Mouse (Mus musculus) left cerebral cortex, adult 9 months (tissue): ENCODE measurements around the gene M1ap.

ENCODE experiments used
- DNase-seq, 2 experiments: peaks; one replicate each; pipeline ENCODE4 v3.0.0; 2022; ENCODE audit warnings: low spot score in 2 of 2

Gene M1ap

DNA sequence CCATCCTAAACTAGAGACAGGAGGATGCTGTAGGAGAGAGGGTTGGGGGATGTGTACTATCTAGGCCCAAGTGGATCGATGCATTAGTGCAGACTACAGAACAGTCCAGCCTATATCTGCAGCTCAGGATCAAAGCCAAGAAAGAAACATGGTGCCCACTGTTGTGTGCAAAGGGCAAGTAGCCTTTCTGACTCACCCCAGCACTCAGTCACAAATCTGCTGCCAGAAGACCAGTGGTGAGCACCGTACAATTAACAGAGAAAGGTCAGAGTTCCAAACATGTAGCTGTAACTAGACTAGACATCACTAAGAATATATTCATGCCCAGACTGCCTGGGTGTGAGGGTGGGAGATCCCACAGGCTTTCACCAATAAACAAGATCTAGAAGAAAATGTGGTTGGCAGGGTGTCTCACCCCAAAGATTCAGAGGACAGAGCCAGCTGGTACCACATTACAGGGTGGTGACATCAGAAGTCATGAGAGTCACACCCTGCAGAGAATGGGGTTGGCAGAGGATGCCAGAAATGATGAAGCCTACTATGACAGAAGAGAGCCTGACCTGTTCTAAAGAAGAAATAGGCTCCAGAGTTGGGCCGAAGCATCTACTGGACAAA lies 12.0 kb upstream of the M1ap start:
- DNase-seq: no peak

DNA sequence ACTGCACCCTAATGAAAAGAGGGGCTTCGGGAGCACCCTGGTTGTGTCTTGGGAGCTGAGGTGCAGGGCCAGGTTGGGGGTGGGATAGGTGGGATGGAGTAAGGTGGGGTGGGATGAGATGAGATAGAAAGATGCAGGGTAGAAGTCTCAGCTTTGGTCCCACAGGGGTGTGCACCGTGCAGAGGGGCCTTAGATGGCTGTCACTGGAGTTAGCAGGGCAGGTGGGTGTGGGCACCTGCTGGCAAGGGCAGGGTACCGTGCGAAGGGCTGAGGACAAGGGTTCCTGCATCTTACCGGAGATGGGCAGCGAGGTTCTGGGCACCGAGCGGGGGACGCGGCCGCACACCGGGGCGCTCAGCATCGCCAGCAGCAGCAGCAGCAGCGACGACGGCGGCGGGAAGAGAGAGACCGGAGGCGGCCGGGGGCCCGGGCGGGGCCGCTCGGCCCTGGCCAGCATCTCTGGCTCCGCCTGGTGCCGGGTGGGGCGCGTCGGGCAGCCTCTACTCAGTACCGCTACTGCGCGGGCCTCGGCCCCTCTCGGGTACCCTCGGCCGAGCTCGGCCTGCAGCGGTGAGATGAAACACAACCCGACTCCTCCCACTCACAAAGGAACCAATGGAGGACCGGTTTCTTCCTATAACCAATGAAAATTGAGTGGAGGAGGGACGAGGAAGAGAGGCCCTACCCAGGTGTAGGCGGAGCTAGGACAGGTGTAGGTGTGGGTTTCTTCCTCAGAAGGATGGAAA lies 7.4 kb upstream of the M1ap start, which contains the start of gene Sema4f:
Gene Sema4f, minus strand, starts transcription at position 603 of the 746 bp plus-strand sequence.
- peak; percentile 82 to 83 for DNase-seq

- DNase-seq: no peak
Observed at GRCm38 (mm10) chr6:82940765-82941164, 5.9 kb upstream of the M1ap start.

DNA sequence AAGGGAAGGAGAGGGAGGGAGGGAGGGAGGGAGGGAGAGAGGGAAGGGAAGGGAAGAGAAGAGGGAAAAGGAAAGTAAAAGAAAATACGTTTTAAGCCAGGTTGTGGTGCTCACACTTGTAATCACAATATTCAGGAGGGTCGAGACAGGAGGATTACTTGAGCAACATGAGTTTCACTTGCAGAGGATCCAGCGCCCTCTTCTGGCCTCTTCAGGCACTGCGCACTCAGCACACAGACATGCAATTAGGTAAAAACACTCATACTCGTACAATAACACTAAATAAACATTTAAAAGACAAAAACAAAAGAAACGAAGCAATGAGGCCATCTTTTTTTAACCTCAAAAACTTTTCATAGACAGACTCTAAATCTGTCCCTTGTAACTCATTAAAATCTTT lies 952 bp upstream of the M1ap start:
- no peak for DNase-seq

GRCm38 (mm10) chr6:82956553-82957251 lies 10.0 kb downstream of the M1ap start:
- DNase-seq: no peak

GRCm38 (mm10) chr6:82961664-82962063 lies 15.0 kb downstream of the M1ap start:
- DNase-seq: no peak

GRCm38 (mm10) chr6:82969249-82970084 lies 22.8 kb downstream of the M1ap start:
- no peak for DNase-seq

DNA sequence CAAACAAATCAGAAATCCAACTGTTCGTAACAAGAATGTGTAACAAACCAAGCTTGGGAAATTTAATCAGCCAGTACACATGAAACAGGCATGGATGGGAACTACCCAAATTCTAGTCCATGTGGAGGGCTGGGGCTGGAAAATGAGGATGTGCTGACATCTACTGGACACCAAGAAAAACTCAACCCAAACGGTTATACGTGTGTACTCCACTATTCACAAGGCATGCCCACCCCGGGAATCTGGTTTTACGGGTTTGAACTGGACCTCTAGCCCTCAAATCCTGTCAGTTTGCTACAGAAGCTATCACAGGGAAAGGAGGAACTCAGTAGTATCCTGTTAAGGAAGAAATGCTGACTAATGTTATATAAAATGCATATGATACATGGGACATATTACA lies 24.3 kb downstream of the M1ap start:
- DNase-seq: peak in 1 of 2 experiments; percentile 63

- no peak for DNase-seq
Observed at GRCm38 (mm10) chr6:82987411-82987971, 40.8 kb downstream of the M1ap start.

DNA sequence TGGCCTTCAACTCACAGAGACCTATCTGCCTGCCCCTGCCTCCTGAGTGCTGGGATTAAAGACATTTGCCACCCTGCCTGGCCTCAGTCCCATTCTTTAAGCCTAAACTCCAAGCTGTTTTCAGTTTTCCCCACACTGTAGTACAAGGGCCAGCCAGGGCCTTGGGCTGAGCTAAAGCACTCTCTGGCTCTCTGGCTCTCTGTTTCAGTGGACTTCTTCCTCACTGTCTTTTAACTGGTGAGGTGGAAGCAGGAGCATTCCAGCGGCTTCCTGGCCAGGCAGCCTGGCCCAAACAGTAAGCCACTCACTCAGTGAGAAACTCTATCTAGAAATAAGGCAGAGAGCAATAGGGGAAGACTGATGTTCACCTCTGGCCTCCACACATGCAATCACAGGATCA lies 47.0 kb downstream of the M1ap start:
- no peak for DNase-seq

DNA sequence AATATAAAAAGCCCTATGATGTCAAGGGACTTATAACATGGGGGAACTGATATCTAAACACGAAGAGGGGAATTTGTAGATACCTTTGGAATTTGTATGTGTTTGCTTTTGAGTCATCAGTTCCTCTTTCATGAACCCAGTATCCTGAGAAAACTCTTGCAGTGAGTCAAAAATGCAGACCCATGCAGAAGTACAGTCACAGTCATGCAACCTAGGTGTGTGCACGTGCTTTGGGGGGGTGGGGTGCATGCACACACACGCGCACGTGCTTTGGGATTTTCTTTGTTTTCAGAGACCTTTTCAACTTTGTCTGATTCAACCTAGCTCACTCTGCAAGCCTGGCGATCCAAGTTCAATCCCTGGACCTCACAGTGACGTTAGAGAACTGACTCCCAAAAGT lies 47.7 kb downstream of the M1ap start:
- no peak for DNase-seq

DNA sequence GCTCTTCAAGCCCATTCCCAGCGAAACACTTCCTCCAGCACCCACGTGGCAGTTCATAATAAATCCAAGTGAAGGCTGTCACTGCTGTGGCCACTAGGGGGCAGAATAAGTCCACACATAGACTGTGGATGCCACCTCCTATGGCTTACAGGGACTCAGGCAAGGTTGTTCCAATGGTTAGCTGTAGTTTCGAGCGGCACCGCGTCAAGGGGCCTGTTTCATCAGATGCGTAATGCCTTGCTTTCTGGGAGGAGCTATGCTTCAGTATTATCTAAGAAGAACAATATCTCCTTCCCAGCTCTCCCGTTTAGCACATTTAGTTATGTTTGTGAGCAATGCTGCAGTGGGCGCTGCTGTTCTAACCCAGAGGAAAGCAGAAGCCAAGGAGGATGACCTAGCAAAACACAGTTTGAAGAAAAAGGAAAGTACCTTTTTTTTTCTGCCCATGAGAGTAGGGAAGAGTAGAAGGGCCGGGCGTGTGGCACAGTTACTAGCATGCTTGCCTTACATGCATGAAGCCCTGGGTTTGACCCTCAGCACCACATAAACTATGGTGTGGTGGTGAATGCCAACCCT lies 50.1 kb downstream of the M1ap start:
- DNase-seq: peak; percentile 86 to 97

DNA sequence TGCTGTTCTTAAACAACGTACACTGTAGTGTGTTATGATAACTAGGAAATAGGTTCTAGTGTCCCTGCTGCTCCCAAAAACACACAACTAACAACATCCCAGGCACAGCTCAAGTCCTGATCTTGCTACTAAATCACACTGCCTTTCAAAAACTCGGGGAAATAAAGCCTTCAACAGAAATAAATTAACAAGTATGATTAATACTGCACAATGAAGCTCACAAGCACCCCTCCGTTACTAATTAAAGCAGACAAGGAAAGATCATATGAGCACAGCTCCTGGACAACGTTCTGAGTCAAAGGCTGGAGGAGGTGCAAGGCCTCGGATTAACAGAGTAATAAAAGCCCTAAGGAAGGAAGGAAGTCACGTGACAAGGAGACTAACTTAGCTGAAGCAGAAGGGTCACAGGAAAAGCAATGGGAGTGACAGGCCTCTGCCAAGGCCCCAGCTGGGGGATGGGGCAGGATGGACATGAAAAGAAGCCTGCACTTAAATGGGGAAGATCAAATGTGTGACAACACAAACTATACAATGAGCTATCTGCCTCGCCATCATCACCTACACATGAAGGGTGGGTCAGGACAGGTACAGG lies 50.9 kb downstream of the M1ap start:
- peak; percentile 18 to 23 for DNase-seq

- no peak for DNase-seq
Observed at GRCm38 (mm10) chr6:82998326-82998725, 51.6 kb downstream of the M1ap start.

GRCm38 (mm10) chr6:82999986-83000385 lies 53.3 kb downstream of the M1ap start:
- no peak for DNase-seq

- no peak for DNase-seq
Observed at GRCm38 (mm10) chr6:83003082-83003481, 56.4 kb downstream of the M1ap start.

- no peak for DNase-seq
Observed at GRCm38 (mm10) chr6:83003850-83004249, 57.1 kb downstream of the M1ap start.

DNA sequence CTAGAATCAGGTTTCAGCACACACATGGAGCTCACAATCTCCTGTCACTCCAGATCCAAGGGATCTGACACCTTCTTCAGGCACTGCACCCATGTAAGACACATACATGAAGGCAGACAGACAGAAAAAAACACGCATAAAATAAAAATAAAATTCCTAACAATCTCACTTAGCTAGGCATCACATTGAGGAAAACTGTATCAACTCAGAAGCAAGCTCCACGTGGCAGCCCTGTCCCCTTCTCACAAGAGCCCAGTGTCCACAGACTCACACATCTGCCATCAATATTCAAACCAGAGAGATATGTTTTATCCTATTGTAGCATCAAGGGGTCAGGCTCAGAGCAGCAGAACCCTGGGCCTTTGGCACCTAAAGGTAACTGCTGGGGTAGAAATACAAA lies 57.6 kb downstream of the M1ap start:
- DNase-seq: no peak

DNA sequence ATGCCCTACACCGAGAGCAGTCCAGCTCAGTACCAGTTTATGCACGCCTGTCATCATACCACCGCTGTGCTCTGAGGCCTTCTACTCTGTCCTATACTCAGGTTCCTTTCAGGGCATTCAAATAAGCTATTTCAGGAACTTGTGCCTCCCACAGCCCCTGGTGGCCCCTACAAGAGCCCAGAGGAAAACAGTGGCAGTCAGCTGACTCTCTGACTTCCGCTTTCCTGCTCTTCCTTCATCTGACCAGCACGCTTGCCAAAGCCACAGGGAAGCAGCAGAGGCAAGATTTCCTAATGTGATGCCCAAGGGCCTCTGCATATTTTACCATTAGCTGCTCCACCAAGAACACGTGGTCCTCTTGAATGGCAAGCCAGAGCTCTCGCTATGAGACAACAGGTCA lies 58.2 kb downstream of the M1ap start:
- peak; percentile 15 to 28 for DNase-seq

GRCm38 (mm10) chr6:83005444-83006011 lies 58.8 kb downstream of the M1ap start:
- DNase-seq: no peak
